Mouse (Mus musculus) megakaryocyte, embryonic 14.5 days (primary cell): ENCODE results near the gene Ccdc174.

Experiments used
- FLI1 ChIP-seq: IDR thresholded peaks from 2 replicates; pipeline ENCODE4 v1.6.1; 2012; ENCODE audit warnings: low read length, inconsistent platforms, mixed read lengths
- GATA1 ChIP-seq: IDR thresholded peaks from 3 replicates; pipeline ENCODE4 v1.6.1; 2012; ENCODE audit warnings: mixed read lengths, low read length, inconsistent platforms, borderline replicate concordance

DNA sequence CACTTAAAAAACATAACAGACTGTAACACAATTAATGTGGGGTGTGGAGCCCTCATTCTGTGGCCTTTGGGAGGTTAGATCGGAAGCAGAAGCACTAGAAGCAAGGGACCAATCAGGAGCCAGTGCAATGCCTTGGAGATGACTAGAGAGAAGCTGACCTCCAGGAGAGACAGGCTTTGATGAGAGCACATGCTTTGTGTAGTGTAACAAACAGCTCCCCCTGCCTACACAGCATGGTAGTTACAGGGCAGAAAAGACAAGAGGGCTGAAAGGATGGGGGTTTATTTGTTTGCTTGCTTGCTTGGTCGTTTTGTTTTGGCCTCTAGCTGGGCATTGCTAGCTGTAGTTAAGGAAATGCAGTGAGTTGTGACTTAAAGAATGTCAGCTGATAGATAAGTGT, 25.3 kb upstream of the Ccdc174 start:
- TF ChIP-seq GATA1: no peak
- TF ChIP-seq FLI1: no peak
